Mouse (Mus musculus): ENCODE measurements around the gene Tmc6. TPM values are rescaled to one million over a fixed set of nuclear protein-coding genes. Genes with fewer than 3 reads are reported as not detected.

Gene Tmc6
- total RNA-seq, 2 experiments from 2014 or later = 11.6 to 16.4 TPM

DNA sequence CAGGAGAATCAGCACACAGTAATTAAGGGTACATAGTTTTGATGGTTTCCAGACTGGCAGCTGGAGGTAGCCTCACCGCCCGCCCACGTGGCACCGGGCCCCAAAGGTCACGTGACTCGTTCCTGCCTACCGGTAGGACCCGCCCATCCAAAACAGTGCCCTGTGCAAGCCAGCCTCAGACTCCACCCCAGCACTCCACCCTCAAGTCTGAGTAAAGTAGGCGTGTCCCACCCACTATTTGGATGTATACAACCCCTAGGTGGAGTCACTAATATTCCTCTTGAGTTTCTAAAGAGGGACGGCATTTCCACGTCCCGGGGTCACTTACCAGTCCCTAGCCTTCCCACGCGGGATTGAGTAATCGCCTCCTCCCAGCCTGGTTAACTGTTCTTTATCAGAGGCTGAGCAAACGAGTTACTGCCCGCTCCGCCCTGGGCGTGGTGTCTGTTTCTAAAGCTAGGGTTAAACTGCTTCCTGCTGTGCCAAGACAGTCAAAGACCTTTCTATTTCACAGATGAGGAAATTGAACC is 1.4 kb downstream of the Tmc6 start:
- DNase-seq = peak; percentile 88 to 94

DNA sequence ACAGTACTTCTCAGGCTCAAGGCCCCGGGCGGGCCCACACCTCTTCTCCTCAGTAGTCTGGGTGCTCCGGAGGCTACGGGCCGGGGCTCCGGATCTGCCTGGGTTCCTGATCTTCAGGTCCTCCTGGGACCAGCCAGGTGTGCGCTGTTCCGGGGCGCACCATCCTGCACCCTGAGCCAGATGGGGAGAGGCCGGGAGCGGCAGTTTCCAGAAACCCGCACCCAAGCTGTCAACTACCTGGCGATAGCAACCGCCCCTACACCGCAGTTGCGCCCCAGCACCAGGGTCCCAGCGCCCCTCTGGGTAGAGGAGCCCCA is 1.8 kb downstream of the Tmc6 start:
- DNase-seq = no peak

- peak; percentile 80 to 92 for DNase-seq
These were observed 2.4 kb downstream of the Tmc6 start for GRCm38 (mm10) chr11:117779434-117780198.

DNA sequence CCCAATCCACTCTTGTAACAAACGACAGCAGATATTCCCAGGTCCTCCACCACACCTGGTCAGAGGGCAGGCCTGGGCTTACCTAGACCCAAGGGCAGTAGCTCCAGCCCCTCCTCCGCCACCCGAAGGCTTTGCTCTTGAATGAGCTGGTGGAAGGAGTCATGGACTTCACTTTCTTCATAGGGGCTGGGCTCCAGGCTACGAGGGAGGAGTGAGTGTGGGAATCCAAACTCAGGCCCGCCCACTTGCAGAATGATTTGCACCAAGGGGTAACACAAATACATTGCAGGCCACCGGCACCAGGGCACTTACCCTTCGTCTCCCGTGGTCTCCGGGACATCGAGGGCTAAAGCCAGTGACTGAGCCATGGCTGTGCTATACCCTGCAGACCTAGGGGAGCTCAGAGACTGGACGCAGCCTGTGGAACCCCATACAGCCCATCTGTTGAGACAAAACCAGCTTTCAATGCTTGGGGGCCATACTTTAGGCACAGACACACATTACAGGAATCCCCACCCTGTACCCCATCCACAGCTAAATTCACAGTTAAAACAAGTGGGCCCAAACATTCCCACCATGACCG is 3.1 kb downstream of the Tmc6 start:
- DNase-seq = peak; percentile 51 to 53

DNA sequence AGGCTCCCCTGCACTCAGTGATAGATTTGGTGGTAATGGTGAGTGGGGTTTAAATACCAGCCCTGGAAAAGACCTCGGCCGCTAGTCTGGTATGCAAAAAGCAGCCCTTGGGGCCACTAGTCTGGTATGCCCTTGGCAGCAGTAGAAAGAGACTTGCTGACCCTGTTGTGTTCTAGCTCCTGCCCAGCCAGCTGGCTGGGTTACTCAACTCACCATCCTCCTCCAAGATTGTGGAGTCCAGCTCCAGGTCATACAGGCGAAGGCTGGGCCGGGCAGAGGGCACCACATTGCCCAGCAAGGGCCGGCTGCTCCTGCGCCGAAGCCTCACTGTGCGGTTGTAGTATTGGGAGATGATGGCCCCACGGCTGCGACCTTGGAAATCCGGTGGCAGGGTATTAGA is 4.0 kb downstream of the Tmc6 start:
- DNase-seq = no peak

GRCm38 (mm10) chr11:117777111-117777510 is 4.9 kb downstream of the Tmc6 start:
- no peak for DNase-seq

DNA sequence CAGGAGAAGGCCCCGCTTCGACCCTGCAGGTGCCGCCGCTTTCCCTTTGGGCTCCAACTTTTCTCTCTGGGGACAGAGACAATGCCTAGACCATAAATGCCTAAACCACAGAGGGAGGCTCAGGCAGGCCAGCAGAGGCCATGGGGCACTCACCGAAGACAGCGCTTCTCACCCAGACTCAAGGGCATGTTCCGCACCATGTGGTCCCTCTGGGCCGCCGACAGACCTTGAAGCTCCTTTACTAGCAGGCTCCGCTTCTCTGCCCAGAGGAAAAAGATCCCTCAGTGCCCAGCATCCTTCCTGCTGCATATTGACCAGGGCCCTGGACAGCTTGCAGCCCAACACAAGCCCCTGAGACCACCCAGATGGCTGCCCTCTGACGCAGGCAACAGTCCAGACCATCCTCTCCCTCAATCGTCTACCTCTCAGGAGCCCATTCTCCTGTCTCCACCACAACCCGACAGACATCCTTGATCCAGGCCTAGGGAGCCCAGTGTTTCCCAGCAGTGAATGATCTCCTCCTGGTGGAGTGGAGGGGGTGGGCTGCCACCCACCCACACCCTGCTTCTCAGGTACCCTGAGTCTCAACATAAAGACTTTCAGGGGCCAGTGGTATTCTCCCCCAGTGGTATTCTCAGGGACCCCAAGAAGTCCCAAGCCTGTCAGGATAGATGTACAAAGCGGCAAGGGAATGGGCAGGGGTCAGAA is 5.8 kb downstream of the Tmc6 start:
- no peak for DNase-seq

DNA sequence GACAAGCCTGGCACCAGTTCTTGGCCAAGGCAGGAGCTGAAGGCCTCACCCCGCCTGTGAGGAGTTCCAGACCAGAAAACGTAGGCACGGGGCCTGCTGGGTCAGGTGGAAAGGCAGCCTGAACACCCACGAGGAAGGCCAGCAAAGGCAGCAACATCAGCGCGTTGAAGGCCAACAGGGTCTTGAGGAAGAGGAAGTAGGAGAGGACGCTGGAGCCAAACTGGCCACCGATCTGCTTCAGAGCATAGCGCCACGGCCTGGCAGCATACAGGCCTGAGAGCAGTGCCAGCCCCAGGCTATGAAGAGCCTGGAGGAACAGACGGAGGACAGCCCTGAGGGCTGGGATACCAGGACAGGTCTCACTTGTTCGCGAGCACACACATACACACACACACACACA is 6.5 kb downstream of the Tmc6 start:
- DNase-seq = peak in 1 of 2 experiments; percentile 31

DNA sequence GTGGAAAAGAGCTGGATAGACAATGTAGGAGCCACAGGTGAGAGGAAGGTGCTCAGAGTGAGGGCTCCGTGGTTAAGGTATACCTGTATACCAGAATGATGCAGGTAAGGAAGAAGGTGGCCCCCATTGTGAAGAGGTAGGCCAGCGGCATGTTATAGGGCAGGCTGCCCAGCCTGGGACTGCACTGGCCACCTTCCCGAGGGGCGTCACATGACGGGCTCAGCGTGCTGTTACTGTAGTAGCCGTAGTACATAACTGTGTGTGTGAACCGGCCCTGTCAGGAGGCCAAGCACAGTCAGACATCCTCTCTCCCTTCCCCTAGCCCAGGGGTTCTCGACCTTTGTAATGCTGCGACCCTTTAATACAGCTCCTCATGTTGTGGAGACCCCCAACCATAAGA is 7.1 kb downstream of the Tmc6 start:
- DNase-seq = peak; percentile 34 to 62

- no peak for DNase-seq
These were observed 9.6 kb downstream of the Tmc6 start for GRCm38 (mm10) chr11:117772352-117772751.

DNA sequence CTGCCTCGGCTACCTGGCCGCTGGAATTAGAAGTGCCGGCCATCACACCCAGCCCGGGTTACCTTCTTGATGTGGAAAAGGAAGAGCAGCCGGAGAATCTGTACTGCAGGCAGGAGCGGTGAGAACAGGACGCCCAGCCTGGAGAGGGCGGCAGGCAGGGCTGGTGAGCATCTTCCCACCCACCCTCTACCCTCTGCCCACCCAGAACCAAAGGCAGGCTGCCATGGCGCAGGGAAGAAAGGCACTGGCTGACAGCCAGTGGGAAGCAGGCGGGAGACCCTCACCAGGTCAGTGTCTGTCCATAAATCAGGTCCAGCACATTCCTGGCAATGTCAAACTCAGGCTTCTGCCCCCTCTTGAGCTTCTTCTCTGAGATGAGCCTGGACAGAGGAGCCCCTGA is 11.6 kb downstream of the Tmc6 start:
- DNase-seq = no peak

DNA sequence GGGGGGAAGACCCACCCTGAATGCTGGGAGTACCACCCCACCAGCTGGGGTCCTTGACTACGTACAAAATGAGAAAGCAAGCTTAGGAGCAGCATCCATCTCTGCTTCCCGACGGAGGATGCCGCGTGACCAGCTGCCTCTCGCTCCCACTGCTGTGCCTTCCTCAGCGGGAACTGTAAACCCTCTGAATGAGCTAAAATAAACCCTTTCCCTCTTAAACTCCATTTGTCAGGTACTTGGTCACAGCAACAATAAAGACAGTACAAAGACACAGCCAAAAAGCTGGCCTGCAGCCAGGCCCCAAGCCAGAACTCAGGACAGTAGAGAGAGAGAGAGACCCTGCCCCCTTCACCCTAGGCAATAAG is 12.3 kb downstream of the Tmc6 start:
- no peak for DNase-seq

GRCm38 (mm10) chr11:117768725-117769682 is 13.0 kb downstream of the Tmc6 start:
- DNase-seq = no peak

DNA sequence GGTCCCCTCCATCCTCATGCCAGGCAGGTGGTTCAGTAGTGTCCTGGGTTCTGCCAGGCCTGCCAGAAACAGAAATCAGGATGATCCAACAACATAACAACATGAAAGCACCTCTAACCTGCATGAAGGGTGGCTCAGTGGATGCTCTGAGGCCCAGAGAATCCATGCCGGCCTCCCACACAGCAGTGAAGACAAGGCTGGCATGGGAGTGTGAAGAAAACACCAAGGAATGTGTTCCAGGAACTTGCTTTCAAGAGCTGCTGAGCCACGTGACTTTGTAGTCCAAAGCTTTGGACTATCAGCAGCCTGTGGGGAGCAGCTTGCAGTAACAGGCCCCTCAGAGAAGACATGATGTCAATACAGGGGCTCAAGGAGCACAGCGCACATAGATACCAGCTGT is 15.7 kb downstream of the Tmc6 start:
- DNase-seq = no peak

GRCm38 (mm10) chr11:117765361-117765760 is 16.6 kb downstream of the Tmc6 start:
- DNase-seq = no peak

GRCm38 (mm10) chr11:117764319-117764718 is 17.7 kb downstream of the Tmc6 start:
- peak in 1 of 2 experiments; percentile 29 for DNase-seq

- peak; percentile 70 to 77 for DNase-seq
These were observed 19.8 kb downstream of the Tmc6 start for GRCm38 (mm10) chr11:117762246-117762645.

GRCm38 (mm10) chr11:117761801-117762200 is 20.2 kb downstream of the Tmc6 start:
- no peak for DNase-seq

GRCm38 (mm10) chr11:117760374-117761119 is 21.5 kb downstream of the Tmc6 start:
- DNase-seq = no peak

DNA sequence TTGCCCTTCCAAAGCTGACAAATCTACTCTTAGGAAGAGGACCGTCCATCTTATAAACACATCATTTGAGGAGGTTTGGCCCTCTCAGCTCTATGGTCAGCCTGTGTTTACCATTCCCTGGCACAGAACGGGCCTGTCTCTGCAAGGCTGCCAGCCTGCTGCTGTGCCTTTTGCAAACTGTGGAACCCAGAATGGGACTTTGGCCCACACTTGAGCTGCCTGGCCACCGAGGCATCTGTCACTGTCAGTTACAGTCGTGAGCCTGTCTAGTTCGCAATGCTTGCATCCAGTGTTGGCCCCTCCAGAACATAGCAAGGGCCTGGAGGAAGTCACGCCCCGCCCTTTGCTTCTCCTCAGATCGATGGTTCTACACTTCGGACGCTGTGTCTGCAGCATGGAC is 22.7 kb downstream of the Tmc6 start:
- DNase-seq = no peak

DNA sequence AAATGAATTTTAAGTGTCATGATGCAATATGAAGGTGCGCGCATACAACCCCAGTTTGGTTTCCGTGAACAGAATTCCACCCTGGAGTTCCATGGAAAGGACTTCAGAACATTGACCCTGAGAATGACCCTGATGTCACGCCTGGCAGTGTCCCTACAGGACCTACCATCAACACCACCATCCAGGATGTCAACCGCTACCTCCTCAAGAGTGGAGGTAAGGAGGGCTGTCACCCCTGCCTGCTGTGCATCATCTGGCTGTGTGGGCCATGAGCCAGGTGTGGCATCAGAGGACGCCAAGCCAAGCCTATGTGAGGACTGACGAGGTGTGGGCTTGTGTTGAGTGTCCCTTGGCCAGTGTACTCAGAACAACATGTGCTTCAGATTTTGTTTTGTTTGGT is 26.1 kb downstream of the Tmc6 start:
- DNase-seq = no peak

All from heart, adult 18-20 months (tissue).